Mouse (Mus musculus): Measurements from ENCODE around the gene Me3. TPM values are rescaled to one million over a fixed set of nuclear protein-coding genes. Genes with fewer than 3 reads are reported as not detected.

The Me3 gene
- total RNA-seq, 2 experiments from 2014 or later: 86.7 to 87.4 TPM

- no peak for DNase-seq
Observed at GRCm38 (mm10) chr7:89666361-89666760, 34.2 kb downstream of the Me3 start.

- no peak for DNase-seq
Observed at GRCm38 (mm10) chr7:89667570-89667969, 35.4 kb downstream of the Me3 start.

GRCm38 (mm10) chr7:89669461-89669860 lies 37.3 kb downstream of the Me3 start:
- no peak for DNase-seq

- no peak for DNase-seq
Observed at GRCm38 (mm10) chr7:89671104-89671831, 39.1 kb downstream of the Me3 start.

- no peak for DNase-seq
Observed at GRCm38 (mm10) chr7:89676176-89676575, 44.0 kb downstream of the Me3 start.

- no peak for DNase-seq
Observed at GRCm38 (mm10) chr7:89677850-89678249, 45.7 kb downstream of the Me3 start.

GRCm38 (mm10) chr7:89678719-89679118 lies 46.5 kb downstream of the Me3 start:
- DNase-seq: no peak

- no peak for DNase-seq
Observed at GRCm38 (mm10) chr7:89679139-89679538, 46.9 kb downstream of the Me3 start.

- no peak for DNase-seq
Observed at GRCm38 (mm10) chr7:89679621-89680140, 47.5 kb downstream of the Me3 start.

- no peak for DNase-seq
Observed at GRCm38 (mm10) chr7:89680891-89681290, 48.7 kb downstream of the Me3 start.

GRCm38 (mm10) chr7:89681666-89682470 lies 49.7 kb downstream of the Me3 start:
- DNase-seq: peak; percentile 38 to 39

- DNase-seq: no peak
Observed at GRCm38 (mm10) chr7:89698186-89698585, 66.0 kb downstream of the Me3 start.

GRCm38 (mm10) chr7:89699668-89700350 lies 67.6 kb downstream of the Me3 start:
- DNase-seq: no peak

- no peak for DNase-seq
Observed at GRCm38 (mm10) chr7:89700511-89700910, 68.3 kb downstream of the Me3 start.

GRCm38 (mm10) chr7:89710776-89711175 lies 78.6 kb downstream of the Me3 start:
- no peak for DNase-seq

GRCm38 (mm10) chr7:89713059-89713458 lies 80.9 kb downstream of the Me3 start:
- no peak for DNase-seq

GRCm38 (mm10) chr7:89716226-89716625 lies 84.0 kb downstream of the Me3 start:
- DNase-seq: no peak

GRCm38 (mm10) chr7:89717521-89717920 lies 85.3 kb downstream of the Me3 start:
- DNase-seq: no peak

GRCm38 (mm10) chr7:89718264-89718663 lies 86.1 kb downstream of the Me3 start:
- no peak for DNase-seq

GRCm38 (mm10) chr7:89720256-89720655 lies 88.1 kb downstream of the Me3 start:
- DNase-seq: no peak

- no peak for DNase-seq
Observed at GRCm38 (mm10) chr7:89726712-89727111, 94.5 kb downstream of the Me3 start.

GRCm38 (mm10) chr7:89727615-89728014 lies 95.4 kb downstream of the Me3 start:
- DNase-seq: no peak

GRCm38 (mm10) chr7:89728393-89728792 lies 96.2 kb downstream of the Me3 start:
- DNase-seq: no peak

All from layer of hippocampus, postnatal 36 days (tissue).